ENCODE assay signal across 9 mouse cellular contexts in genomic region chr5:105793548-105793940, GRCm38 (mm10).
DNase-seq lines count a peak whose midpoint lies in the region; ATAC-seq lines count a peak whose summit lies in the region.
"Had no signal": no experiment of that assay in that cellular context is flagged by ENCODE, and none has a peak within 500 bp of the region (broad histone marks: within the 10 kb centered on the region; RNA-seq: fewer than 3 reads in every experiment).

No protein-coding gene starts in this region.

- H3K36me3 ChIP-seq in heart, embryonic 13.5 days = no peaks in the 10 kb centered on the region
- no peaks in the 10 kb centered on the region for H3K36me3 ChIP-seq in neural tube, embryonic 14.5 days (ENCODE audit: control insufficient read depth, insufficient read depth, low read length)
- no peaks in the 10 kb centered on the region for H3K36me3 ChIP-seq in neural tube, embryonic 15.5 days
- H3K36me3 ChIP-seq in liver, embryonic 11.5 days (ENCODE audit: control insufficient read depth, insufficient read depth, low read length) = no peaks in the 10 kb centered on the region

- H3K27me3 ChIP-seq in heart, embryonic 13.5 days (replicated peaks) = peaks cover 39% of the 10 kb centered on the region
- H3K27me3 ChIP-seq in neural tube, embryonic 14.5 days (ENCODE audit: control insufficient read depth, insufficient read depth, low read length) = no peaks in the 10 kb centered on the region
- H3K27me3 ChIP-seq in neural tube, embryonic 15.5 days (replicated peaks) = no peaks in the 10 kb centered on the region
- no peaks in the 10 kb centered on the region for H3K27me3 ChIP-seq in liver, embryonic 11.5 days (replicated peaks; ENCODE audit: control insufficient read depth, insufficient read depth, low read length)

- peaks cover 50% of the 10 kb centered on the region for H3K4me1 ChIP-seq in heart, embryonic 13.5 days
- H3K4me1 ChIP-seq in neural tube, embryonic 14.5 days (ENCODE audit: control insufficient read depth, insufficient read depth, low read length) = peaks cover 16% of the 10 kb centered on the region
- peaks cover 35% of the 10 kb centered on the region for H3K4me1 ChIP-seq in neural tube, embryonic 15.5 days
- peaks cover 28% of the 10 kb centered on the region for H3K4me1 ChIP-seq in liver, embryonic 11.5 days (replicated peaks; ENCODE audit: control insufficient read depth, insufficient read depth, low read length)

- H3K27ac ChIP-seq in heart, embryonic 13.5 days (replicated peaks) = peak overlapping the region; percentile 80; the same call in 1 of the 2 replicates
- H3K27ac ChIP-seq in neural tube, embryonic 14.5 days (ENCODE audit: low read depth, low read length) = peak overlapping the region; percentile 48; the same call in 1 of the 2 replicates
- no peak overlapping the region for H3K27ac ChIP-seq in neural tube, embryonic 15.5 days (replicated peaks)
- peak overlapping the region; percentile 14; the same call in 1 of the 2 replicates for H3K27ac ChIP-seq in liver, embryonic 11.5 days (ENCODE audit: low read depth, low read length)

- no peak overlapping the region for H3K4me3 ChIP-seq in heart, embryonic 13.5 days
- H3K4me3 ChIP-seq in neural tube, embryonic 14.5 days (ENCODE audit: low read depth, low read length) = no peak overlapping the region
- no peak overlapping the region for H3K4me3 ChIP-seq in neural tube, embryonic 15.5 days (replicated peaks)
- no peak overlapping the region for H3K4me3 ChIP-seq in liver, embryonic 11.5 days (ENCODE audit: low read depth, low read length)

- no peak for DNase-seq in heart, adult 18-20 months
- DNase-seq in liver, embryonic 11.5 days (ENCODE audit: low spot score) = no peak
- DNase-seq in layer of hippocampus, postnatal 14 days (ENCODE audit: low spot score in 2 of 2) = no peak
- no peak for DNase-seq in right cerebral cortex, postnatal 14 days
- DNase-seq: lung, adult 2 months had no signal

- no peaks in the 10 kb centered on the region for H3K9me3 ChIP-seq in heart, embryonic 13.5 days
- H3K9me3 ChIP-seq in neural tube, embryonic 14.5 days (ENCODE audit: control insufficient read depth, low read length) = no peaks in the 10 kb centered on the region
- H3K9me3 ChIP-seq in neural tube, embryonic 15.5 days (replicated peaks) = no peaks in the 10 kb centered on the region
- H3K9me3 ChIP-seq in liver, embryonic 11.5 days (ENCODE audit: control insufficient read depth, low read length) = no peaks in the 10 kb centered on the region

- 53% methylated on average over 5 of the region's 5 CpGs for WGBS in heart, embryonic 13.5 days
- 68% methylated on average over 5 of the region's 5 CpGs for WGBS in neural tube, embryonic 14.5 days
- WGBS in neural tube, embryonic 15.5 days = 63% methylated on average over 5 of the region's 5 CpGs
- WGBS in liver, embryonic 11.5 days = 74% methylated on average over 5 of the region's 5 CpGs

- no peak for ATAC-seq in heart, embryonic 13.5 days (ENCODE audit: extremely low read depth, insufficient number of reproducible peaks, low FRiP score, low TSS enrichment)
- ATAC-seq in neural tube, embryonic 14.5 days (ENCODE audit: low read depth) = no peak
- no peak for ATAC-seq in neural tube, embryonic 15.5 days (ENCODE audit: low FRiP score)
- ATAC-seq in liver, embryonic 11.5 days (replicated peaks; ENCODE audit: low FRiP score) = no peak
- ATAC-seq in monocyte, adult 5-6 weeks (replicated peaks; ENCODE audit: insufficient number of reproducible peaks, low FRiP score, low TSS enrichment, poor library complexity, severe bottlenecking) = no peak

- H3K9ac ChIP-seq in heart, embryonic 13.5 days = 0 out of 2 replicates have a peak overlapping the region, but pooled peaks have one; percentile 40
- H3K9ac ChIP-seq in neural tube, embryonic 14.5 days (replicated peaks; ENCODE audit: low read depth, low read length) = no peak overlapping the region
- H3K9ac ChIP-seq in neural tube, embryonic 15.5 days (replicated peaks) = no peak overlapping the region
- H3K9ac ChIP-seq in liver, embryonic 11.5 days (ENCODE audit: low read depth, low read length) = no peak overlapping the region

- H3K4me2 ChIP-seq in heart, embryonic 13.5 days = peak overlapping the region; percentile 70
- H3K4me2 ChIP-seq in neural tube, embryonic 14.5 days (ENCODE audit: low read depth, low read length) = no peak overlapping the region
- H3K4me2 ChIP-seq in neural tube, embryonic 15.5 days = no peak overlapping the region
- no peak overlapping the region for H3K4me2 ChIP-seq in liver, embryonic 11.5 days
